Mouse (Mus musculus) embryo, embryonic 11.5 days (tissue): Measurements from ENCODE around the gene Enpp7.

ENCODE experiments used
- DNase-seq: peaks from one replicate; pipeline ENCODE4 v3.0.0-alpha.2; 2012; ENCODE audit warnings: low read depth, low spot score

Enpp7 gene

DNA sequence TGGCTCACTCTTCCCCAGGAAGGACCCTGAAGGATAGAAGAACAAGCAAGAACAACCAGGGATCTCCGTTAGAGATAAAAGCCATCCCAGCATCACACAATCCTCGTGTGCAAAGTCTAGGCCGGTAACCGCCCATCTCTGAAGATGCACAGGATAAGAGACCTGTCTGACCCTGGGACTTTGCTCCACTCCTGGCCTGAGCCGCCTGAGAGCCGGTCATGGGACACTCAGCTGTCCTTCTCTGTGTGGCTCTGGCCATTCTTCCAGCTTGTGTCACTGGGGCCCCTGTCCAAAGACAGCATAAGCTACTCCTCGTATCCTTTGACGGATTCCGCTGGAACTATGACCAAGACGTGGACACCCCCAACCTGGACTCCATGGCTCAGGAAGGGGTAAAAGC, at the start of gene Enpp7:
TSS of gene Enpp7 (plus strand) at position 190 of the 400 bp plus-strand sequence.
- DNase-seq, result no peak

DNA sequence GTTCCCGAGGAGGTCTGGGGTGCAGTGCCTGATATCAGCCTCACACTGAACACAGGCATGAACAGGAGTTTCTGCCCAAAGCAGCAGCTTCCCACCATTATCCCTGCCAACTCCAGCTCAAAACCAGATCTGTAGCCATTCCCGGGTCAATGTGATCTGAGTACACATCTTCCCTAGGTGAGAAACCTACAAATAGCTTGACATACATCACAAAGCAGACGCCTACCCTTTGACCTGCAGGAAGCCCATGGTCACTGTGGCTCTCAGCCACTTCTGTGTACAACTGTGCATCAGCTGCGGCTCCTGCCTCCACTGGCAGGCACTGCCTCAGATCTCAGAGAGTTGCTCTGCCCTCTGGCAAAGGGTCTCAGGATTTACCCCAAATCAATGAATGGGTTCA, 48.3 kb upstream of the Enpp7 start:
- no peak for DNase-seq

DNA sequence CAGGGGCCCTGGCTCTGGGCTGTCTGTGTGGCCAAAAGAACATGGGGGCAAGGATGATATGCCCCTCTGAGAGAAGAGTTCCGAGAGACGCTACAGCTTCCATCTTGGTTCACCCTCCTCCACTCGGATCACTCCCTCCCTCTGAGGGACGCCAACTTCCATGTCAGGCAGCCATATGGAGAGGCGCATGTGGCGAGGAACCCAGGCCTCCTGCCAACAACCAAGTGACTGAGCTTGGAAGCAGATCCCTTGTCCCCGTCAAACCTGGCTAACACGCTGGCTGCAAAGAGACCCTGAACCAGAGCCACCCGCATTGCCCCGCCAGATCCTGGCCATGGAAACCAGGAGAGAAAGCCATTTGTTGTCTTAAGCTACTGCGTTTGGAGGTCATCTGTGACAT, 47.4 kb upstream of the Enpp7 start:
- DNase-seq, result no peak

DNA sequence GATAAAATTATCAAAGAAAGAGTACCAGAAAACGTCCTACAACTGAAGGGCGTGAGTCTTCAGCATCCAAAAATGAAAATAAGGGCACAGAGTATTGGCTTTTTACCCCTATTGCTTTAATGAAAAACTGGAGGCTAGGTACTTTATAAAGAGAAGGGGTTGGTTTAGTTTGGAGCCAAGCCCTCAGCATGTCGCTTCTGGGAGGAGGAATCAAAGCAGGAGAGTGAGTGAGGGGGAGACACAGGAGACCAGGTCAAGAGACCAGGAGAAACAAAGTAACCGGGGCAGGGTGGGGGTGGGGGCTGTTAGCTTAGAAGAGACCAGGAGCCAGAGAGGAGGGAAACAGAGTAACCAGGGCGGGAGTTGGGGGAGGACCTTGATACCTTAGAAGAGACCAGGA, 46.7 kb upstream of the Enpp7 start:
- no peak for DNase-seq

DNA sequence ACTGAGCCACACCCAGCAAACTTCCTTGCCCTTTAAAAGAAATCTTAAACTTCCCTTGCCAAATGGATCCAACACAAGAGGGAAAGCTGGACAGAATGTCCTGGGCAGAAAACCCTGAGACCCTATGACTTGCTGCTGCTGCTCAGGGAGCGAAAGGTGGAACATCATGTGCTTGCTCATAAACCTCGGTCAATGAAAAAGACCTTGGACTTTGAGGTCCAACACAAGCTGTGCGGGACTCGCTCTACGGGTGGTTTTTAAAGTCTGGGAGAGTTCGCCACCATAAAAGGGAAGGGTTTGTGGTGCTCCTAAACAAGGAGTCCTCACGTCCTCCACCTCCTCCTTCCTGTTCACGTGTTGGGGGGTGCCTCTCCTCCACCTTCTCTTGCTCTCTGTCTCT, 42.1 kb upstream of the Enpp7 start:
- no peak for DNase-seq

DNA sequence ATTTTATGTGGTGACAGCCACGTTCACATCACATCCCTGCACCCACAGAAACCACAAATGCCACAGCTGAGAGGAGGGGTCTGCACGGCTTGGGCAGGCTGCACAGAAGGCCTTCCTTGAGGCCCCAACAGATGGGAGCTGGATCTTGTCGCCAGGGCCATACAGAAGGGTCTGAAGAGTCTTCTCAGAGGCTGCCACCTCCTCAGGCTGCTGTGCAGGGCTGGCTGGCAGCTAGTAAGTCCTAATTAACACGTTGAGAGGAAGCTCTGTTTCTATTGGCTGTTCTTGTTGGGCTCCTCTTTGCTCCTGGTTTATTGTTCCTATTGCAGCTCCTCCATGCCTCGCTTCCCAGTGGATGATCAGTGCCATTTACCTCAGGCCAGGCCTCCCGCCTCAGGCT, 33.0 kb upstream of the Enpp7 start:
- DNase-seq, result no peak

DNA sequence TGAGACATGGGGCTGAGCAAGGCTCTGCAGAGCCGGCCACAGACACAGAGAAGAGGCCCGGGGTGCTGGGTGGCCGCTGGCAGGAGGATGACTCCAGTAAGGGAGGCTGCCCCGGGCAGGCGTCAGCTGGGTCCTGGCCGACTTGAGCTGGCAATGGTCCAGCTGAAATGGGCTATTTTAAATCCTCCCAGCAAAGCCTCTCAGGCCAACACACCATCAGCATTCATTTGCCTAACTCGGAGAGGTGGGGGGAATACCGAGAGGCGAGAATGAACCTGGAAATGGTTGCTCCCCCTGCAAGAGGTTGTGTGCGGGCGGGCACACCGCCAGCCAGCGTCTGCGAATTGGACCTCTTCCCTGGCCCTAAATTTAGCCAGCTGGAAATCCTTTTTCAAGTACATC, 30.9 kb upstream of the Enpp7 start:
- DNase-seq, result no peak

DNA sequence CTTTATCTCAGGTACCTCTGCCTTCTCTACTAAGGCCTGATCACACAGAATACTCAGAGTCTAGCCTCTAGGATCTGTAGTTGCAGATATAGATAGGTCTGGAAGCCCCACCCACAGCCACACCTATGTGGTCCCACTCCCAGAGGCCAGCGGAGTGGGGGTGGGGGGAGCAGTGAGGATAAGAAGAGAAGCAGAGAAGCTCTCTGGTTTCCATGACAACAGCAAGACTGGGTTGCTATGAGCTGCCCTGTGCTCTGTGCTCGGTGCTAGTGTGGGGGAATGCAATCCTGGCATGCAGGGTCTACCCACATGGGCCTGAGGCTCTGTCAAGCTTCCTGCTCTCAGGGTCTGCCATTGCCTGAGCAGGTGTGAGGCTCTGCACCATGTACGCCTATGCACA, 27.3 kb upstream of the Enpp7 start:
- no peak for DNase-seq

DNA sequence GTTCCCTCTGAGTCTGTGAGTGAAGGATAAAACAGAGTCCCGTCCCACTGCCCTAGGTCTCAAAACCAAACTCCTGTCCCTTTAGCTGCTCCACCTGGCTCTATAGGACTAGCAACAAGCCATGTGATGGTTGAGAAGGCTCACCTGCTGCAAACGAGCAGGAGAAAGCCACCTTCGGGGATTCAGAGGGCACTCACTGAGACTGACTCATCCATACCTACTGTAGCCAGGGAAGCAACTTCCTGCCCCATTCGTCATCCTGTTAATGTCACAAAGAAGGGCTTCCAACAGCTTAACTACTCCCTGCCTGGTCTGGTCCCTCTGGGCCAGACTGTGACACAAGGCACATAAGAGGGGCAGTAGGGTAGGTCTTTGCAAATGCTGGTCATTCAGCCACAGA, 25.5 kb upstream of the Enpp7 start:
- no peak for DNase-seq

DNA sequence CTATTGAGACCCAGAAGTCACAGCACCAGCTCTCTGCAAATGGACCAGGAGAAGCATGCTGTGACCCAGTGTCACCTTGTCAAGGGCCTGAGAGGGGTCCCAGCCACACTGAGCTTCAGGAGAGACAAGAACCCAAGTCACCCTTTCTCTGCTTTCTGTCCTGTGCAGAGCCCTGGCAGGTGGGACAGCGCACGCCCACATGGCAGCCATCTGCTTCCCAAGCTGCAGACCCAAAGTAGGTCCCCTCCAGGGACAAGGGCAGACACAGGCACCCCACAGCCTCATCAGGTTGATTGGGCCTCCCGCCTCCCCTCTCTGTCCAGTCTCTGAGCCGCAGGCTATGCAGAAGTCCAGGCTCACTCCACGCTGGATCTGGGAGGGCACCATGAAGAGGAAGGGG, 24.1 kb upstream of the Enpp7 start:
- no peak for DNase-seq

DNA sequence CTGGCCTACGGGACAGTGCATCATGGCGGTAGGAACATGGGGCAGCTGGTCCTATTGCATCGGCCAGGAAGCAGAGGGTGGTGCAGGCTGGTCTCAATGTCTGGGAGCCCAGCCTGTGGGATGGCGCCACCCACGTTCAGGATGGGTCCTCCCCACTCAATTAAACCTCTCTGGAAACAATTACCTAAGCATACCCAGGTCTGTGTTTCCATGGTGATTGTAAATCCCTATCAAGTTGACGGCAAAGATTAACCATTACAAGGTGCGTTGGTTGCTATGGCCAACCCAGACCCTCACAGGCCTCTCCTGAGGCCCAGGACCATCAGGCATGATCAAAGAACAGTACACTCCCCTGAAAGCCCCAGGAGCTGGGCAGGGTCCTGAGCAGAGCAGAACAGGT, 22.9 kb upstream of the Enpp7 start:
- DNase-seq, result no peak

DNA sequence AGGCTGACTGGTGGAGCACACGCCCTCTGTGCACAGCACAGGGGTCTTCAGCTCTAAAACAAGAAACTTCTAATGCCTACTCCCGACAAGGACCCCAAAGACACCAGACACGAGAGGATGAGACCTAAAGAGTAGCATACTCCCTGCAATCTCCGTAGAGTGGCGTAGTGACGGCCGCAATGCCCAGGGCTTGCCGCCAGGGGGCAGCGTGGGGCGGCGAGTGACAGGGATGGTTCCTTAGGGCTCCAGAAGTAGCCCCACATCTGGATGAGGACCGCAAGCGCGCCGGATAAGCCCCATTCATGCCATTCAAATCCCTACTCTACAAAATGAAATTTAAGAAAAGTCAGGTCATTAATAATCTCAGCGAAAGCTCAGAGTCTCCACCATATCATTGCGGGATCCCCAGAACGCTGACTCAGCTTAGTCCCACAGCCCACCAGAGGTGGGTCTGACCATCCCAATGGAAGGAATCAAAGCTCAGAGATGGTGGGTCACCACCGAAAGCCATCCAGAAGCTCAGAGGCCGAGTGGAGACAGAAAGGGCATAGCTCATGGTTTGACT, 16.4 kb upstream of the Enpp7 start:
- DNase-seq, result peak; percentile 31

DNA sequence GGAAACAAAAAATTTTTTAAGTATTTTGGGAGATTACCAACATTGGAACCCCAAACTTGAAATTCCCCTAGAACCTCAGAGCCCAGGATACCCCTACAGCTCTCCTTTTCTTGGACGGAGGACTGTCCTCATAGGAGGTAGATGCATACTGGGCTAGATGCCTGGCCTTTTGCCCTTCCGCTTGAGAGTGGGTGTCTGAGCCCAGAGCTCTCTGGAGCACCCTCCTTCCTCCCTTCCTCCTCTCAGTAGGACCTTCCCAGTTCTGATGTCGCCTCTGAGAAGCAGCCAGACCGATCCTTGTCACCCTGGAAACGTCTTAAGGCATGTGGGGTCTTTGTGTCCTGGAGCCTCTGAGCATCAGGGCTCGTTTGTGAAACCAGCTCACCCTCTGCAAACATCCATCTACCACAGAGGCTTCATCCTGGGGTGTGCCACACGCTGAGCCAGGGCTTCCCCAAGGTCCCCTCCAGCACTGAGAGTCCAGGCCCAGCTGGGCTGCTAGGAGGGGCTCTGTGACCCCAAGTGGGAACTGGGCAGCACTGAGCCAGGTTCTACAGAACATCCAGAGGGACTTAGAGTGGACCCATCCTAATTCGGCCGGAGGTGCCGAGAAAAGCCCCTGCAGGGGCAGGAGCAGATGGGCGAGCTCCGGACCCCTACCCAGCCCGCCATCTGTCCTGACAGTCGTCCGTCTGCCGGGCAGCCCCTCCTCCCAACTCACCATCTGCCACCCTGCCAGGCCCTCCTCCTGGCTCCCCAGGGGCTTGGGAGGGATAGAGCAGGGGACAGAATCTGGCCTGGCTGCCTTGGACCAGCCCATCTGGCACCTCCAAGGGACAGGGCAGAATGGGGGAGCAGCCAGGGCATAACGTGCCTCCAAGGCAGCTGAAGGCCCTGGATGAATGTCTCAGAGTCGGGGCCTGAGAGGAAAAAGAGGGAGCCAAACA, 15.3 kb upstream of the Enpp7 start:
- no peak for DNase-seq

DNA sequence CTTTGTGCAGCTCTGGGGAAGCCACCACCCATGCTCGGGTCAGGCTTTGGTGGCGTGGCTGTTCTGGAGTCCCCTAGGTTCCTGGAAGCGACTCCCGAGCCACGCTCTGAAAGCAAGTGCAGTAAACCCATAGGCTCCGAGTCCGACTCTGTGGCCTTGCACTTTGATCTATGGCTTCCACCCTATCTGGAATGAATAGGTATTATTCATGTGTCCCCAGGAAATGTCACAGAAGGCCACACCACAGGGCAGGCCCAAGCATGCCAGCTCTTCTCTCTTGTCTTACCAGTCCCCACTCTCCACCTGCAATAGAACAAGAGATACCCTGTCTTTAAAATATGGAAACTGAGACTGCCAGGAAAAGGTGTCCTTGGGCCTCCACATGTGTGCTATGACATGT, 13.6 kb upstream of the Enpp7 start:
- no peak for DNase-seq

DNA sequence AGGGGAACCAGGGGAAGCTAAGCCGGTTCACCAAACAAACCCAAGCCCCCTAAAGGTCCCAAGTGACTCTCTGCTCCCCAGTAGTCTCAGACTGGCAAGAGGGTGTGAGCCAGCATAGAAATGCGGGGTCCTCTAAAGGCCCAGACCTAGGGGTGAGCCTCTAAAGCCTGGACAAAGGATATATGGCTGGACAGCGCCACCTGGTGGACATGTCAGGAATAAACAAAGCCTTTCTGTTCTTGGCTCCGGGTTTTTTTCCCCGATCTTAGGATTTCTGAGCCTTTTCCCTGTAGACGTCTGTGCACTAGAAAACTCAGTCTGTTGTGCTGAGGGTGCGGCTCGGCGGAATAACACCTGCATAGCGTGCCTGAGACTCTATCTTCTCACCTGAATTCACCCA, 12.6 kb upstream of the Enpp7 start:
- DNase-seq, result peak; percentile 67

DNA sequence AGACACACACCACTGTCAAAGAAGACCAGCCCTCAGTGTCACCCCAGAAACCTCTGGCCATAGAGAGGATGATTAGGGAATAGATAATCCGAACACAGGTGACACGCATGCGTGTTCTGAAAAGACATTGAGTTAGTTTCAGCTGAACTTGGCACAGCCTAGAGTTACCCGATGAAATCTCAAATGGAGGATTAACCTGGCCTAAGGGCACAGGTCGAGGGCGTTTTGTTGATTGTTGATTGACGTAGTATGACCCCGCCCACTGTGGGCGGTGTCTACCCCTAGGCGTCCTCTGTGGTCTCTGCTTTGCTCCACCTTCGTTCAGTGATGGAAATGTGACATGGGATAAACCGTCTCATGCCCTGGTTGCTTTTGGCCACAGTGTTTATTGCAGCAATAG, 12.1 kb upstream of the Enpp7 start:
- no peak for DNase-seq

DNA sequence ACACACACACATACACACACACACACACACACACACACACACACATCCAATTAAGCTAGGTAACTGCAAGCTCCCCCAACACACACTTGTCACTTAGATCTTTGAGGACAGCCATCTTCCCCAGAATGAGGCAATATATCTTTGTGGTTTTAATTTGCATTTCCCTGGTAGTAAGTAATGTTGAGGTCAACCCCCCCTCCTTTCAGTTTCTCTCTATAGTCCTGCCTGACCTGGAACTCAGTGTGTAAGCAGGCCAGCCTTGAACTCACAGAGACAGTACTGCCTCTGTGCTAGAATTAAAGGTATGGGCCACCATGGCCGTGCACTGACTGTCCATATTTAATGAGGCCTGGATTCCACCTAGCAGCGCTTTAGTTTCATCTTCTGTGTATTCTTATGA, 7.6 kb upstream of the Enpp7 start:
- no peak for DNase-seq

DNA sequence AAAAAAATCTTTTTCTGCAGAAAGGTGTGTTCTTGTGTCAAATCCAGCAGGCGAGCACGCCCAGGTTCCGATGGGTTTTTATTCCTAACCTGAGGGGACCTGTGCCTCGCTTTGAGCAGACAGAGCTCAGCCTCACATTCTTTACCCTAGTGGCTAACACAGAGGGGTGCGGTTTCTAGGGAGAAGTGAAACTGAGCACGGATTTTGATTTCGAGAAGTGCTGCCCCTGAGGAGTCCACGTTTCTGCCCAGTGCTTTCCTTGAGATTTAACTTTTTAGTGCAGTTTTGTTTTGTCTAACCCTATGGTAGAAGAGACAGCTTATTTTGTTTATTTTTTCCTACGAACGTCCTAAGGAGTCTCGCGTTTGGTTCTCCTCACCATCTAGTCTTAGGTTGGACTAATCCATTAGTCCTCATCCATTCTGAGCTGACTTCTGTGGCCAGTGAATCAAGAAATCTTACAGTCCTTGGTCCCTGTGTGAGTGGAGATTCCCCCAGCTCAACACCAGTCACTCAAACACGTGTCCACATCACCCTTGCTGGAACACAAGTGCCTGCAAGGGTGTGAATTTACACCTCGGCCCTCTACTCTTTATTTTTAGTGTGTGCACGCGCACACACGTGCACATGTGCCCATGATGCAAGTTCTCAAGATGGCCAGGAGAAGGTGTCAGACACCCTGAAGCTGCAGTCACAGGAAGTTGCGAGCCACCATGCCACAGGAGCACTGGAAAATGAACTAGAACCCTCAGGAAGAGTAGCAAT, 6.8 kb upstream of the Enpp7 start:
- DNase-seq, result no peak

DNA sequence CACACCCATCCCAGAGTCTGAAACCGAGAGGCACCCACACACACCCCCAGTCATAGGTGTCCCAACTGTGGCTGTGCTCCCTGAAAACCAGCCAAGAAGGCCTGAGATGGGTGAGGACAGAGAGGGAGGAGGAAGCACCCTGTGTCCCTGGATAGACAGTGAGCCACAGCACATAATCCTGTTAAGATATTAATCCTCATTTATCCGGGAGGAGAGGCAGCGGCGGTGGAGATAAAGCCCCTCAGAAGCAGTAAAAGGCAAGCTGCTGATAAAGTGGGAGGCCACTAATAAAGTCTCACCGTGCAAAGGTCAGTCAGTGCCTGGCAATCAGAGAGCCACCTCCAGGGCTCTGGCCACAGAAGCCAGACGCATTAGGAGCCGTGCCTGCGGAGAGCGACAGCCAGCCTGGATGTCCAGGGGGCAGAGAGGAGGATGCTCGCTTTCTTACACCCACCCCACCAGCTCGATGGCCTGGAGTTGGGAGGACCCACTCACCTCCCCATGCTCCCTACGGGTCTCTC, 5.3 kb upstream of the Enpp7 start:
- DNase-seq, result no peak

DNA sequence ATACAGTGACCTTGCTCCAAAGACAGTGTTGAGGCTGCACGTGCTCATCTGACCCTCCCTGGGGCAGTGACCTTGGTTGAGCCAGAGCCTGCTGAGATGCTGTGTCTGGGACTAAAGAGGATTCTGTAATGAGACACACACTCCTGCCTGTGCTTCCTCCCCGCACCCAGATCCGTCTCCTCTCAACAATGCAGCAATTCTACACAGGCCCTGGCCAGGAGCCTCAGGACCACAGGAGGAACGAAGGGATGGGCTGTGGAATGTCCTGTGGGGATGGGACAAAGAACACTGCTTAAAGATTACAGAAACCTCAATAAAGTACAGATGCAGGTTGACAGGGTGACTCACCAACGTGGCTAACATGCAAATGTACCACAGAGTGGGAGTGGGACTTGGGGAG, 2.4 kb upstream of the Enpp7 start:
- DNase-seq, result no peak

DNA sequence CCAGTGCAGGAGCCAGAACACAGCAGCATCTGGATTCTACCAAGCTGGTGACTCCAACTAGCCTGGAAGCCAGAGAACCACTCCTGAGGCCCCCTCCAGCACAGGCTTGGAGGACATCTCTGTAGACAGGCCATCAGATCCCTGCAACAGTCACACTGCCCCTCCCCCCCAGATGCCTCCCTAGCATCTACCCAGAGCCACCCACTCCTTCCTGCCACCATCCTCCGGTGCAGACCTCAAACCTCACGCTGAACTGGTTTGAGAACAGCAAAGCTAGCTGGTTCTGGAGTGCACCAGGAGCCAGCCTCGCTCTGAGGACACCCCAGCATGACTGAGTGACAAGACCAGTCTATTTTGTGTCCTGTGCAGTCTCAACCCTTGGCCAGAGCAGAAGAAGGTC, 4.8 kb downstream of the Enpp7 start:
- DNase-seq, result no peak

DNA sequence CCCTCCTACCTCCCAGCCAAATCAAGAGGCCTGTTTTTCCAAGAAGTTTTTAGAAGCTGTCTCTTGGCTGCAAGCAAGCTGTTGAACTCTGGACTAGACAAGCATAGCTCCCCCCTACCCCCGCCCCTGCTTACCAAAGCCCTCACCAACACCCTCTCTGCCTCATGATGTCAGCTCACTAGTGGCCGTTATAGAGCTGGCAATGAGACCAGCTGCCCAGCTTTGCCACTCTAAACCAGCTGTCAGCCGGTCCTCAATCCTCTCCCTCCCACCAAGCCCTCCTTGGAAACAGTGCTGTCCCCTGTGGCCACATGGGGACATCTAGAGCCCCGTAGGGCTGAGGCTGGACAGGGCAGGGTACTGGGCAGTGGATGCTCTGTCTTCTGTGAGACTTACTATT, 7.5 kb downstream of the Enpp7 start:
- DNase-seq, result no peak
